Mouse (Mus musculus) spleen, adult 2 months (tissue): ENCODE data around the gene Zxdb.

ENCODE experiments used
- CTCF ChIP-seq: fragments of 200-500 bp; IDR thresholded peaks from 2 replicates; pipeline ENCODE4 v1.5.1; 2011; ENCODE audit warnings: mild to moderate bottlenecking, inconsistent platforms; ENCODE audit not compliant: insufficient read depth, insufficient read length, insufficient replicate concordance; ENCODE audit errors: extremely low read depth
- POLR2A ChIP-seq: fragments of 200-500 bp; IDR thresholded peaks from 2 replicates; pipeline ENCODE4 v1.6.1; 2011; ENCODE audit warnings: low read depth, low read length, inconsistent platforms

DNA sequence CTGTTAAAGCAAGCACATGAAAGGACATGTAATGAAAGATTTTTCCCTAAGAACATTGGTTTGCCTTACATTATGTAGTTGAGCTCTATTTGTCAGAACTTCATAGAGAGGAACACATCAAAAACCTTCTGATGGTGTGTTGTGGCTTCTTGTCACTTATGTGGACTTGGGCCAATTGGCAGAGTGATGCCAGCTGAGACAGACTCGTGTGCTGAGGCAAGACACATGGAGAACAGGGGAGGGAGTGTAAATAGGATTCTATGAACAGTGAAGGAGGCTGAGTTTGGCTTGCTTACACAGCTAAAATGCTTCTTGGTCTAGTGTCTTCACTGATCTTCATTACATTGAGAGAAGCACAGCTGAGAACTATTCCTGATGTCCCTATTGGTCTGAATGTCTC is 35.6 kb downstream of the Zxdb start:
- TF ChIP-seq POLR2A (no peak), CTCF (no peak)
